In the genomic region with DNA sequence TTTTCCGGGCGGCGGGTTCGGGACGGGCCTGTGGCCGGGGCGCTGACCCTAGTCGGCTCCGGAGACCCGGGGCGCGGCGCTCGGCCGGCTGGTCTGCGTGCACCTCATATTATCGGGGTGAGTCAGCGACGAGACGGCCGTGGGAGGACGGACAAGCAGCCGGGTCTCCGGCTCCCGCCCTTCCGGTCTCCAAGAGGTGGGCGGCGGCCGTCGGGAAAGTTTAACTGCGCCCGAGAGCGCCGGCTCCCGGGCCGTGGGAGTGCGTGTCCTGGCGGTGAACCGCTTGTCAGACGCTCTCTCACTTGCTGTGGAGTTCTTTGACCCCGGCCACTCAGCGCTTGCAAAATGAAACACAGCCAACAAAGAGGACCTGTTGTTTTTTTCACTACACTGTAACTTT, we compare ENCODE assay signal across 8 mouse cellular contexts. TPM values are rescaled to one million over a fixed set of nuclear protein-coding genes. Genes with fewer than 3 reads are reported as not detected.
A peak's percentile ranks its signal among the peaks of the same experiment; 100 is the strongest.
DNase-seq lines count a peak whose midpoint lies in the region; ATAC-seq and TF ChIP-seq lines count a peak whose summit lies in the region.

No protein-coding gene starts in this region.

- no peak overlapping the region for H3K27ac ChIP-seq in thymus, adult 2 months (ENCODE audit: control insufficient read depth, insufficient read depth, low read length)
- peak overlapping the region; percentile 85 for H3K27ac ChIP-seq in cortical plate, adult 2 months (ENCODE audit: insufficient read depth, low read length)
- peak overlapping the region; percentile 96 for H3K27ac ChIP-seq in heart, embryonic 11.5 days (ENCODE audit: low read depth, low read length)

- peak overlapping the region; percentile 82 for H3K9ac ChIP-seq in heart, embryonic 11.5 days (ENCODE audit: low read depth, low read length)

- no peak for TF ChIP-seq CTCF in thymus, adult 2 months (IDR thresholded peaks at IDR 0.05; ENCODE audit: borderline replicate concordance, control insufficient read depth, extremely low read depth, insufficient read depth, low read length, poor library complexity)
- TF ChIP-seq CTCF in cortical plate, adult 2 months (IDR thresholded peaks at IDR 0.05; ENCODE audit: extremely low read depth, insufficient read depth, low read length): no peak

- peak overlapping the region; percentile 59 for H3K4me3 ChIP-seq in thymus, adult 2 months (ENCODE audit: control insufficient read depth, insufficient read depth, low read length)
- peak overlapping the region; percentile 28 for H3K4me3 ChIP-seq in cortical plate, adult 2 months (ENCODE audit: insufficient read depth, low read length)
- peak overlapping the region; percentile 88 for H3K4me3 ChIP-seq in heart, embryonic 11.5 days (ENCODE audit: low read depth, low read length)

- H3K4me1 ChIP-seq in thymus, adult 2 months (replicated peaks; ENCODE audit: control insufficient read depth, insufficient read depth, low read length): no peaks in the 10 kb centered on the region
- H3K4me1 ChIP-seq in cortical plate, adult 2 months (ENCODE audit: control insufficient read depth, insufficient read depth, low read length): no peaks in the 10 kb centered on the region; the same call in 1 of the 2 replicates
- peaks cover 5% of the 10 kb centered on the region for H3K4me1 ChIP-seq in heart, embryonic 11.5 days (ENCODE audit: control insufficient read depth, insufficient read depth, low read length)

- no peaks in the 10 kb centered on the region for H3K27me3 ChIP-seq in thymus, adult 2 months (ENCODE audit: control insufficient read depth, insufficient read depth, low read length)
- H3K27me3 ChIP-seq in heart, embryonic 11.5 days (ENCODE audit: control insufficient read depth, insufficient read depth, low read length): no peaks in the 10 kb centered on the region

- H3K36me3 ChIP-seq in thymus, adult 2 months (ENCODE audit: control insufficient read depth, insufficient read depth, low read length): no peaks in the 10 kb centered on the region
- peaks cover 3% of the 10 kb centered on the region for H3K36me3 ChIP-seq in heart, embryonic 11.5 days (ENCODE audit: control insufficient read depth, insufficient read depth, low read length)

- under 1% methylated on average over 42 of the region's 42 CpGs for WGBS in thymus, adult 2 months
- 2% methylated on average over 42 of the region's 42 CpGs for WGBS in heart, embryonic 11.5 days (ENCODE audit: insufficient replicate concordance)

- ATAC-seq in heart, embryonic 11.5 days (replicated peaks; ENCODE audit: insufficient number of reproducible peaks, low FRiP score, low TSS enrichment): peak; percentile 77

- TF ChIP-seq POLR2A in thymus, adult 2 months (IDR thresholded peaks at IDR 0.05; ENCODE audit: control insufficient read depth, extremely low read depth, insufficient read depth, low read length, poor library complexity): no peak
- no peak for TF ChIP-seq POLR2A in cortical plate, adult 2 months (IDR thresholded peaks at IDR 0.05; ENCODE audit: extremely low read depth, insufficient read depth, low read length)

- DNase-seq in thymus, adult 2 months: no peak
- no peak for DNase-seq in thymus, postnatal 36 days
- DNase-seq in kidney, postnatal 10 days: peak; percentile 85
- peak; percentile 88 to 90 for DNase-seq in lung, postnatal 4 days
- peak; percentile 77 to 88 for DNase-seq in spleen, postnatal 4 days (ENCODE audit: low spot score in 2 of 2)
- DNase-seq in frontal cortex, postnatal 25 days (ENCODE audit: low spot score in 2 of 2): no peak

- H3K9me3 ChIP-seq in heart, embryonic 11.5 days (replicated peaks; ENCODE audit: control insufficient read depth, low read length): no peaks in the 10 kb centered on the region

- peak overlapping the region; percentile 75 for H3K4me2 ChIP-seq in heart, embryonic 11.5 days

RNA-seq across cellular contexts. Expression of a gene that starts 0.4 kb away (rescaled TPM):
- polyA plus RNA-seq in thymus, adult 2 months (2012; rRNA removed): 5.5 and 6.6 TPM in 2 replicates
- polyA plus RNA-seq in cortical plate, adult 2 months (2012; rRNA removed): 29.1 and 34.7 TPM in 2 replicates
- polyA plus RNA-seq in heart, embryonic 11.5 days (2014; fragmentation: Nextera tagmentation; extraction: Ambion mirVana): 27.5 and 29.2 TPM in 2 replicates

RNA-seq across cellular contexts. Expression of a gene that starts 25.7 kb away (rescaled TPM):
- 90.6 and 110 TPM in 2 replicates for polyA plus RNA-seq in thymus, adult 2 months (2012; rRNA removed)
- polyA plus RNA-seq in cortical plate, adult 2 months (2012; rRNA removed): 172 and 177 TPM in 2 replicates
- 202 and 234 TPM in 2 replicates for polyA plus RNA-seq in heart, embryonic 11.5 days (2014; fragmentation: Nextera tagmentation; extraction: Ambion mirVana)

RNA-seq across cellular contexts. Expression of a gene that starts 34.9 kb away (rescaled TPM):
- polyA plus RNA-seq in thymus, adult 2 months (2012; rRNA removed): 33.2 and 38.3 TPM in 2 replicates
- 141 and 142 TPM in 2 replicates for polyA plus RNA-seq in cortical plate, adult 2 months (2012; rRNA removed)
- 428 and 433 TPM in 2 replicates for polyA plus RNA-seq in heart, embryonic 11.5 days (2014; fragmentation: Nextera tagmentation; extraction: Ambion mirVana)

RNA-seq across cellular contexts. Expression of a gene that starts 35.0 kb away (rescaled TPM):
- 28.3 and 31.5 TPM in 2 replicates for polyA plus RNA-seq in thymus, adult 2 months (2012; rRNA removed)
- 97.7 and 98.4 TPM in 2 replicates for polyA plus RNA-seq in cortical plate, adult 2 months (2012; rRNA removed)
- polyA plus RNA-seq in heart, embryonic 11.5 days (2014; fragmentation: Nextera tagmentation; extraction: Ambion mirVana): 452 and 498 TPM in 2 replicates

Comparison
In these comparisons a context has a peak if more than half of its experiments do, and no peak if none do; other contexts are left out.
1. DNase-seq: peak in kidney, postnatal 10 days (single experiment), lung, postnatal 4 days (2 of 2) and spleen, postnatal 4 days (2 of 2); none in thymus, adult 2 months (single experiment), thymus, postnatal 36 days (0 of 2) and frontal cortex, postnatal 25 days (0 of 2).
2. H3K4me3 ChIP-seq: peak in every context shown above with its lines; median percentile 88 in heart, embryonic 11.5 days; 59 in thymus, adult 2 months; 28 in cortical plate, adult 2 months.